Mouse (Mus musculus) kidney, embryonic 16.5 days (tissue): ENCODE measurements around the gene Kat2b. TPM values are rescaled to one million over a fixed set of nuclear protein-coding genes. Genes with fewer than 3 reads are reported as not detected.

Source experiments
- ATAC-seq: fragments of 200-750 bp; cut with Nextera tagmentation; 2 replicates; pipeline ENCODE4 v1.8.0; 2017; ENCODE audit warnings: moderate TSS enrichment; ENCODE audit not compliant: low FRiP score, low TSS enrichment
- H3K27ac ChIP-seq: fragments of 300-500 bp; sonication (generic); 2 replicates; pipeline ENCODE4 v1.5.1; 2014; ENCODE audit warnings: low read length
- H3K27me3 ChIP-seq: fragments of 300-500 bp; sonication (generic); 2 replicates; pipeline ENCODE4 v1.6.1; 2014; ENCODE audit warnings: low read length, control low read depth, mixed read lengths; ENCODE audit not compliant: insufficient read depth
- H3K36me3 ChIP-seq: fragments of 300-500 bp; sonication (generic); 2 replicates; pipeline ENCODE4 v1.6.1; 2014; ENCODE audit warnings: low read length, control low read depth, mixed read lengths; ENCODE audit not compliant: insufficient read depth
- H3K4me1 ChIP-seq: fragments of 300-500 bp; sonication (generic); 2 replicates; pipeline ENCODE4 v1.6.1; 2014; ENCODE audit warnings: low read length, control low read depth, mixed read lengths; ENCODE audit not compliant: insufficient read depth
- H3K4me2 ChIP-seq: fragments of 300-500 bp; sonication (generic); replicated peaks from 2 replicates; pipeline ENCODE4 v1.6.1; 2014; ENCODE audit warnings: low read depth, low read length
- H3K4me3 ChIP-seq: fragments of 300-500 bp; sonication (generic); 2 replicates; pipeline ENCODE4 v1.5.1; 2014; ENCODE audit warnings: mild to moderate bottlenecking, low read length
- H3K9ac ChIP-seq: fragments of 300-500 bp; sonication (generic); replicated peaks from 2 replicates; pipeline ENCODE4 v1.6.1; 2014; ENCODE audit warnings: low read length
- H3K9me3 ChIP-seq: fragments of 300-500 bp; sonication (generic); 2 replicates; pipeline ENCODE4 v1.6.1; 2016; ENCODE audit warnings: low read length, control low read depth
- WGBS: fragments of 180-500 bp; shearing (Covaris S2); extraction: QIAGEN DNeasy Blood & Tissue Kit; methylation state at CpG from one replicate; pipeline ENCODE4 v1.1.7; 2014; 5-methylcytosine and 5-hydroxymethylcytosine counted together
- polyA plus RNA-seq: library from polyadenylated mRNA; unstranded; fragments of >200 nt; fragmentation: Nextera tagmentation; extraction: Ambion mirVana; gene quantifications from 2 replicates; pipeline ENCODE4 v1.2.1, GENCODE M21; 2015

The Kat2b gene
- polyA plus RNA-seq, 1 experiment from 2014 or later = 3.8 TPM

DNA sequence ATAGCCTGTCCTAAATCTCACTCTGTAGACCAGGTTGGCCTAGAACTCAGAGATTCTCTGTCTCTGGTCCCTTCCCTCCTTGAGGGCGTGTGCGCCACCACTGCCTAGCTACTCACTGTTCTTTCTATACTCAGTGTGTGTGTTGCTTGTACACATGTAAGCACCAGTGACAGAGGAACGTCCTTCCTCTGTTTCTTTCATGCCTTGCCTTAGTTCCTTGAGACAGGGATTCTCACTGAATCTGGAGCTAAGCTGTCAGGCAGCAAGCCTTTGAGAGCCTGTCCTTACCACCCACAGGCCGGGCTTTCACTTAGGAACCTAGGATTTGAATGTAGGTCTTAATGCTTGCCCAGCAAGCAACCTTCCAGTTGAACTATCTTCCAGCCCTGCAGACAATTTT lies 13.0 kb downstream of the Kat2b start:
- WGBS = 76% methylated on average over 4 of the region's 4 CpGs
- no peak for ATAC-seq
- H3K36me3 ChIP-seq = 0 out of 2 replicates have a peak, but pooled peaks cover 6% of the 10 kb centered on the region

DNA sequence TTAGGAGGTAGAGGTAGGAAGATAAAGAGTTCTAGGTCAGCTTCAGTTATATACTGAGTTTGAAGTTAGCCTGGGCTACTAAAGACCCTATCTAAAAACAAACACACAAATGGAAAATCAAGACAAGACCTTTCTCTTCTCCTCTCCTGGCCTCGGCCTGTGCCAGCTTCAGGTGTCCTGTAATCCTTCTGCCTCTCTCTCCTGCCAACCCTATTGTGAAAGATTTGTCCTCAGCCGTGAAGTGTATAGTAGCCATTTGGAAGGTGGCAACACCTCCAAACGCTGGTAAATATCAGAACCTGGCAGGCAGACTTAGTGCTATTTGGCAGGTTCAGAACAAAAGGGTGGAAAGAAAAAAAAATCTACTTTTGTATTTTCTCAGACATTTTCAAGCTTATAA lies 13.6 kb downstream of the Kat2b start:
- peaks cover 18% of the 10 kb centered on the region; the same call in 1 of the 2 replicates for H3K4me1 ChIP-seq
- no peak overlapping the region for H3K9ac ChIP-seq
- H3K9me3 ChIP-seq = no peaks in the 10 kb centered on the region
- H3K27ac ChIP-seq = no peak overlapping the region
- no peaks in the 10 kb centered on the region for H3K27me3 ChIP-seq
- WGBS = 85% methylated on average over 3 of the region's 3 CpGs
- no peak overlapping the region for H3K4me3 ChIP-seq
- H3K4me2 ChIP-seq = no peak overlapping the region
- ATAC-seq = no peak
- 0 out of 2 replicates have a peak, but pooled peaks cover 6% of the 10 kb centered on the region for H3K36me3 ChIP-seq

More for the DNA sequence above, 13.0 kb downstream of the Kat2b start:
- H3K27me3 ChIP-seq = no peaks in the 10 kb centered on the region
- no peak overlapping the region for H3K4me3 ChIP-seq
- no peak overlapping the region for H3K4me2 ChIP-seq
- no peak overlapping the region for H3K27ac ChIP-seq
- H3K9ac ChIP-seq = no peak overlapping the region
- peaks cover 18% of the 10 kb centered on the region; the same call in 1 of the 2 replicates for H3K4me1 ChIP-seq
- no peaks in the 10 kb centered on the region for H3K9me3 ChIP-seq

DNA sequence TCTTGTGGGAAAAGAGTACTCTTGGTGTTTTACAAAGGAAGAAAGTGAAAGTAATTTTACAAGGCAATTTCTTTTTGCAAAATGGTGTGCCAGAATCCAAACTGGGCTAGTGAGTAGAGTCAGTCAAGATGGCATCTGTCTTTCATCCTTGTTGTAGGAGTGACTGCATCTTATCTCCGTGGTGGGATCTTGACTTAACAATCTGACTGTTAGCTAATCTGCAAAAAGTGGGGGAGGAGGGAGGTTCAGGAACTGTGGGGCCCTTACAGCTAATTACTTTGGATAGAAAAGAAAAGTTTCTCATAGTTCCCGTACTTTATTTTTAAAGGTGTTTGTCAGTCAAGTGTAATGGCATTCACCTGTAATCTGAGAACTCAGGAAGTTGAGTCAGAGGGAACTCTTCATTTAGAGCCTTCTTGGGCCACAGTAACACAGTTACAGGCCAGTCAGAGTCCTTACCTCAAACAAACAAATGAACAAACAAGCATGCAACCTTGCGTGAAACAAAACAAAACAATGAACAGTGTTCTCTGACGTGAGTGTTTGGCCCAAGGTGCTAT lies 15.4 kb downstream of the Kat2b start:
- no peak for ATAC-seq
- WGBS = 28% methylated on average over 4 of the region's 4 CpGs
- H3K9ac ChIP-seq = 0 out of 2 replicates have a peak overlapping the region, but pooled peaks have one; percentile 1
- H3K4me1 ChIP-seq = peaks cover 22% of the 10 kb centered on the region; the same call in 1 of the 2 replicates
- 0 out of 2 replicates have a peak overlapping the region, but pooled peaks have one; percentile 14 for H3K27ac ChIP-seq
- 0 out of 2 replicates have a peak, but pooled peaks cover 6% of the 10 kb centered on the region for H3K36me3 ChIP-seq
- H3K9me3 ChIP-seq = no peaks in the 10 kb centered on the region
- H3K4me2 ChIP-seq = no peak overlapping the region
- H3K27me3 ChIP-seq = no peaks in the 10 kb centered on the region
- no peak overlapping the region for H3K4me3 ChIP-seq

DNA sequence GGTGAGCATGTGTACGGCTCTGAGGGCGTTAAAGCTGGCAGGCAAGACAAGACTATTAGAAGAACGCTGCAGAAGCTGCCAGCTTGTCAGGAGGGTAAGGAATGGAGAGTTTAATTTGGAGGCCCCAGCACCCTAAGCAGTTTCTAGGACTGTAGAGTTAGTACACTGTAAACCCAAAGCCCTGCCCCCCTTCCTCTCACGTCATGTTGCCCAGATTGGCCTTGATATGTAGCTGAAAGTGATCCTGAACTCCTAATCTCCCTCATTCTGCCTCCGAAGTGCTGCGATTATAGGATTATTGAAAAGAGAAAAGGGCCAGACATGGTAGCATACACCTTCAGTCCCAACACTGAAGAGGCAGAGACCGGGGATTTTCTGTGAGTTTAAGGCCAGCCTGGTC lies 16.1 kb downstream of the Kat2b start:
- ATAC-seq = no peak
- 88% methylated on average over 7 of the region's 7 CpGs for WGBS
- Histone ChIP-seq H3K4me1 (peaks cover 28% of the 10 kb centered on the region; the same call in 1 of the 2 replicates), H3K4me3 (no peak overlapping the region), H3K36me3 (0 out of 2 replicates have a peak, but pooled peaks cover 6% of the 10 kb centered on the region), H3K27ac (no peak overlapping the region), H3K9ac (0 out of 2 replicates have a peak overlapping the region, but pooled peaks have one; percentile 1), H3K4me2 (no peak overlapping the region), H3K27me3 (no peaks in the 10 kb centered on the region), H3K9me3 (no peaks in the 10 kb centered on the region)

DNA sequence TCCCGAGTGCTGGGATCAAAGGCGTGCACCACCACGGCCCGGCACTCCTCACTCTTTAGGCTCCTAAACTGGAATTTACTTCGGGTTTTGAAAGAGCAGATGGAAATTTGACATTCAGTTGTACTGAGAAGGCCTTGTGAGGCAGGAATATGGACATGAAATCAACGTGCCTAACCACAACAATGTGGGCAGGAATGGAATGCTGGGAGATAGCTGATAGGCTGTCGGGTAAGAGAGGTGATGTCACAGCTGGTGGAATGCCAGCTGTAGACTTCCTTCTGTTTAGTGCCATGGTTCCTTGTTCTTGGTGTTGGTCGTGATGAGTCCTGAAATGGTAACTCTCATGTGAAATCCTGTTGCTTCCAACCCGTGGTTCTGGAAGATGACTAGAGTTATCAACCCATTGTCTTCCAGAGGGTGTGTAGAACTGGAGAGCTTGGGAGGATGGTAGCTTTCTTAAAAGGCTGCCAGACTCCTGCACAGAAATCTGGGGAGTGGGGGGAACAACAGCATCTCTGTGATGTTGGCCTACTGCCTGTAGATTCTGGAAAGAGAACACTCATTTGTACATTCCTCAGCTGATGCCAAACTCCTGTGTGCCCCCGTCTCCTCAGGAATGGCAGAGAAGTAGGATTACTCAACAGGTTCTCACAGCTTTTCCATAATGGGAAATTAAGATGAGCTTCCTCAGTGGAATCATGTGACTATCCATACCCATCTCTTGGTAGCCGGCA lies 17.4 kb downstream of the Kat2b start:
- no peak overlapping the region for H3K4me2 ChIP-seq
- no peak for ATAC-seq
- no peak overlapping the region for H3K27ac ChIP-seq
- WGBS = 90% methylated on average over 11 of the region's 11 CpGs
- H3K9ac ChIP-seq = no peak overlapping the region
- 0 out of 2 replicates have a peak, but pooled peaks cover 6% of the 10 kb centered on the region for H3K36me3 ChIP-seq
- H3K9me3 ChIP-seq = no peaks in the 10 kb centered on the region
- H3K27me3 ChIP-seq = no peaks in the 10 kb centered on the region
- peaks cover 19% of the 10 kb centered on the region; the same call in 1 of the 2 replicates for H3K4me1 ChIP-seq
- H3K4me3 ChIP-seq = no peak overlapping the region

DNA sequence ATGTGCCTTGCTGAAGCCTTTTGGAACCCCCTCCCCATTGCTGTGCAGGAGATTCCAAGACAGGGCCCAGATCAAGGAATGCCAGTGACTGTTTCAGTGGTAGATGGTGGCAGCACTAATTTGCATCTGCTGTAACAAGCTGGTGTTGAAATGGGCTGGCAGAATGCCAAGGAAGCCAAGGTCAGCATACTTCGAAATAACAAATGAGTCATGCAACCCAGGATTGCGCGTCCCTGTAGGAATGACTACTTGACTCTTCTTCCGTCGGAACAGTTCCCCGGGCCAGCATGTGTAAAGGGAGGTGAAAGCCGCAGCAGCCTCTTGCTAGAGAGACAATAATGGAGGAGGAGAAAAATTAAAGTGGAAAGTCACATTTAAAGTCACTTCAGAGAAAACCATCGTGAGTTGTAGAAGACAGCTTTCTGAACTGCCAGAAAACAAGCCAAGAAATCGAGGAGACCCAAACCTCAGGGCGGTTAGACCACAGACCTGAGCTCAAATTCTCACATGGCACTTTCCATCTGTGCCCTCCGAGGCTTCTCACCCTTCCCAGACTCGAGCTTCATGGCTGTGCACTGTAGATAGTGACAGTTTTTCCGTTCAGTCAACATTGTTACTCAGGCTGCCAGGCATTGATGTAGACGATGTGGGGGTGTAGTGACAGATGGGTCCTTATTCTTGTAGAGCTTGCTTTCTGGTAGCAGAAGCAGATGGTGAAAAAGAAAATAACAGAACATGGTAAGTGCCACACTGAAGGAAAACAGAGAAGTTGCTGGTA lies 20.6 kb downstream of the Kat2b start:
- H3K27ac ChIP-seq = 0 out of 2 replicates have a peak overlapping the region, but pooled peaks have one; percentile 15
- peak; percentile 74 for ATAC-seq

DNA sequence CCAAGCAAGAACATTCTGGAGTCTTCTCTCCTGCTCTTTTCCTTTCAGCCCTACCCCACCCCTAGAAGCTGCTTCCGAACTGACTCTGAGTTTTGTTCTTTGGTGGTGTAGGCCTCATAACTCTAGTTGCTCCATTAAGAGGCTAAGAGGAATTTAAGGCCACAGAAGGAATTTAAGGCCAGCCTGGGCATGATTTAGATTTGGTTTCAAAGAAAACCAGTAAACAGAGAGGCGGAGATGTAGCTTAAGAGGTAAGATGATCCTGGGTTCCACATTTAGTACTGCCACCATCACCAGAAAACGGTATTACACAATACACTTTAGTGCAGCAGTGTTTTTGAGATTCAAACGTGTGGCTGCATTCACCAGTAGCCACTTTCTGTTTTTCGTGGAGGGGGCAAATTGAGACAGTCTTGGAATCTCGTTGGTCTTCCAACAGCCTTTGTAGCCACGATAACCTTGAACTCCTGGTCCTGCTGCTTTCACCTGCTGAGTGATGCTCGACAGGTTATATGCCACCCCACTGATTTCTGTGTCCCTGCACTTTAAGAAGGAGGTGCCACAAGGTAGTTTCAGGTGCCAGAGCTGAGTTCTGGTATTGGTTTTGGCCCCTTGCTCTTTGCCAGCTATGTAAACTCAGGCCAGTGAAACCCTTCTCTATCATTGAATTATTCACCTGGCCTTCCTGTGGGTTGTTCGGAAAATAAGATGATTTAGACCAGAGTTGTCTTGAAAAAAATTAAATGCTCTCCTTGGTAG lies 21.6 kb downstream of the Kat2b start:
- Histone ChIP-seq H3K9me3 (no peaks in the 10 kb centered on the region), H3K4me1 (peaks cover 10% of the 10 kb centered on the region; the same call in 1 of the 2 replicates), H3K4me2 (no peak overlapping the region), H3K36me3 (0 out of 2 replicates have a peak, but pooled peaks cover 6% of the 10 kb centered on the region), H3K4me3 (no peak overlapping the region), H3K27ac (no peak overlapping the region), H3K27me3 (no peaks in the 10 kb centered on the region), H3K9ac (no peak overlapping the region)
- no peak for ATAC-seq
- WGBS = 74% methylated on average over 9 of the region's 9 CpGs

More for the DNA sequence above, 20.6 kb downstream of the Kat2b start:
- H3K9me3 ChIP-seq = no peaks in the 10 kb centered on the region
- H3K27me3 ChIP-seq = no peaks in the 10 kb centered on the region
- H3K4me2 ChIP-seq = no peak overlapping the region
- peaks cover 12% of the 10 kb centered on the region; the same call in 1 of the 2 replicates for H3K4me1 ChIP-seq
- H3K4me3 ChIP-seq = no peak overlapping the region
- H3K9ac ChIP-seq = no peak overlapping the region
- H3K36me3 ChIP-seq = 0 out of 2 replicates have a peak, but pooled peaks cover 6% of the 10 kb centered on the region
- 54% methylated on average over 14 of the region's 14 CpGs for WGBS

DNA sequence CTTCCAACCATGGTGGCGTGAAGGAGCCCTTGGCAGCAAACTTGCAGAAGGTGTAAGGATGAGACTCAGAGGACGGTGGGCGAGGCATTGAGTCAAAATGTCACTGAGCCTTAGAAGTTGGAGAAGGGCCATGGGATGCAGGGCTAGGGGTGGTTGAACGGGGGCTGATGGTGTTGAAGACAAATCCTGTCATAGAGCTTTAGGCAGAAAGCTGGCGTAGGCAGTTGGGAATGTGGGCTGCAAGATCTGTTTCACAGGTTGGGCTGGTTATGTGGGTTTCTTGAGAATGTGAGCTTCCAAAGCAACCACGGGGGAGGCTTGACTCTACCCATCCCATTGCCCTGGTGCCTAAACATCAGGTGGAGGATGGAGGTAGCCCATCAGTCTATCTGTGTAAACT lies 23.4 kb downstream of the Kat2b start:
- 90% methylated on average over 6 of the region's 6 CpGs for WGBS
- Histone ChIP-seq H3K4me3 (no peak overlapping the region), H3K4me1 (peaks cover 10% of the 10 kb centered on the region; the same call in 1 of the 2 replicates), H3K4me2 (no peak overlapping the region), H3K27ac (no peak overlapping the region), H3K27me3 (no peaks in the 10 kb centered on the region), H3K36me3 (no peaks in the 10 kb centered on the region), H3K9ac (no peak overlapping the region), H3K9me3 (no peaks in the 10 kb centered on the region)
- no peak for ATAC-seq

DNA sequence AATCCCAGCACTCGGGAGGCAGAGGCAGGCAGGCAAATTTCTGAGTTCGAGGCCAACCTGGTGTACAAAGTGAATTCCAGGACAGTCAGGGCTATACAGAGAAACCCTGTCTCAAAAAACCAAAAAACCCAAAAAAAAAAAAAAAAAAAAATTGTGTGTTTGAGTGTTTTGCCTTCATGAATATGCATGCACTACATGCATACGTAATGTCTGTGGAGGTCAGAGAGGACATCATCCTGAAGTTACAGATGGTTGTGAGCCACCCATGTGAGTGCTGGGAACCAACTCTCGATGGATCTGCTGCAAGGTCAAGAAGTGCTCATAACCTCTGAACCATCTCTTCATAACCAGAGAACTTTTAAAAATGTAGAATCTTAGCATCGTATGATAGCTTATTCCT lies 25.2 kb downstream of the Kat2b start:
- Histone ChIP-seq H3K4me1 (peaks cover 10% of the 10 kb centered on the region; the same call in 1 of the 2 replicates), H3K36me3 (no peaks in the 10 kb centered on the region), H3K9ac (no peak overlapping the region), H3K27ac (no peak overlapping the region), H3K4me2 (no peak overlapping the region), H3K4me3 (no peak overlapping the region), H3K27me3 (no peaks in the 10 kb centered on the region), H3K9me3 (no peaks in the 10 kb centered on the region)
- ATAC-seq = no peak
- 89% methylated on average over 5 of the region's 5 CpGs for WGBS
